Mouse (Mus musculus): ENCODE measurements around the gene Homer3. TPM values are rescaled to one million over a fixed set of nuclear protein-coding genes. Genes with fewer than 3 reads are reported as not detected.
A peak's percentile ranks its signal among the peaks of the same experiment; 100 is the strongest.

The Homer3 gene
- polyA plus RNA-seq, 1 experiment: 9.8 TPM

DNA sequence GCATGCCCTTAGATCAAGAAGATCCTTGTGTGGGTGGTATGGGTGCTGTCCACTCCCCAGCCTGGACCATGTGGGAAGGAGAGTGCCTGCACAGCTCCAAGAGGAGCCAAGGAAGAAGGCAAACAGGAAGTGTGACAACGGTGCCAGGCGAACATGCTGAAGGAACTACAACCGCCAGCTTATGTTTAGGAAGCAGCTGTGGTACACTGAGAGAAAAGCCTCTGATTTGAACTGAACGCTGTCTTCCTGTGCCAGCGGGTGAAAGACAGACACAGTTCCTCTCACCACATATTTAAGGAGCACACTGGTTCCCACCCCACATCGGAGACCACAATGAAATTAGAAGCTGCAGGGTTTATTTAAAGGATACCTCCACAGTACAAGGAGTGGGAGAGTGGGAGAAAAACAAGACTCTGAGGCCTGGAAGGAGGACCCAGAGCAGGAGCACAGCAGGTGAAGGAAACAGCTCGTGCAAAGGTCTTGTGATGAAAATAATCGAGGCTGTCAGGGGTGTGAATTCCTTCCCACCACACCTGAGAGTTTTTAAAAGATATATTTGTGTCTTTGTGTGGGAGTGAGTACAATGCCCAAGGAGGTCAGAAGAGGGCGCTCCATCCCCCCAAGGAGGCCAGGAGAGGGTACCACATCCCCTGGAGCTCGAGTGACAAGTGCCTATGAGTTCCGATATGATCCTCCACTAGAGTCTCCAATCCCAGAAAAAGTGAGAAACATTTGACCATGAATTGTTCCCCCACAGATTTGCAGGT is 13.6 kb upstream of the Homer3 start:
- no peak for TF ChIP-seq POLR2A (IDR thresholded peaks at IDR 0.05; ENCODE audit: control insufficient read depth, low read depth, low read length)
- TF ChIP-seq CTCF (IDR thresholded peaks at IDR 0.05; ENCODE audit: control insufficient read depth, insufficient read depth, insufficient replicate concordance, low read depth, low read length): peak; percentile 22; the same call in 1 of the 2 replicates
- H3K27me3 ChIP-seq (ENCODE audit: control insufficient read depth, insufficient read depth, low read length): no peaks in the 10 kb centered on the region
- peaks cover 2% of the 10 kb centered on the region; the same call in 1 of the 2 replicates for H3K36me3 ChIP-seq (ENCODE audit: control insufficient read depth, insufficient read depth, low read length)
- H3K4me3 ChIP-seq (ENCODE audit: control insufficient read depth, low read depth, low read length): no peak overlapping the region
- H3K27ac ChIP-seq (ENCODE audit: control insufficient read depth, insufficient read depth, low read depth, low read length): no peak overlapping the region
- peaks cover 7% of the 10 kb centered on the region for H3K4me1 ChIP-seq (ENCODE audit: control insufficient read depth, insufficient read depth, low read length)

DNA sequence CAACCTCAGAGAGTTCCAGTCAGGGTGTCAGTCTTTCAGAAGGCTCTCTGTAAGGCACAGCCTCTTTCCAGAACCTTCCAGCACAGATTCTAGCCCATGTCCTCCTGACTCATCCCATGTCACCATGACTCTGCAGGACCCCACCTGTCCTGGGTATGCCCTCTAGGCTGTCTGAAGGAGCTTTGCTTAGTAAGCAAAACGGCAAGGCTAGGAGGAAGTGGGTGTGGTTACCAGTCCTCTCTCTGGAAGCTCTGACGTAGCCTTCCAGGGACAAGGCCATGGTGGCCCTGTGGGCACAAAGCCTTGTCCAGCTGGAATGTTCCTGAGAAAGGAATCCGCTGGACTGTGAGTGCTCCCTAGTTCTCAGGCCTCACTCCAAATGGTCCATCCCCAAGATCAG is 9.7 kb upstream of the Homer3 start:
- Histone ChIP-seq H3K27ac (ENCODE audit: control insufficient read depth, insufficient read depth, low read depth, low read length) (no peak overlapping the region), H3K4me1 (ENCODE audit: control insufficient read depth, insufficient read depth, low read length) (peaks cover 7% of the 10 kb centered on the region), H3K36me3 (ENCODE audit: control insufficient read depth, insufficient read depth, low read length) (no peaks in the 10 kb centered on the region), H3K4me3 (ENCODE audit: control insufficient read depth, low read depth, low read length) (peak overlapping the region; percentile 61), H3K27me3 (ENCODE audit: control insufficient read depth, insufficient read depth, low read length) (no peaks in the 10 kb centered on the region)
- TF ChIP-seq CTCF (IDR thresholded peaks at IDR 0.05; ENCODE audit: control insufficient read depth, insufficient read depth, insufficient replicate concordance, low read depth, low read length): no peak
- no peak for TF ChIP-seq POLR2A (IDR thresholded peaks at IDR 0.05; ENCODE audit: control insufficient read depth, low read depth, low read length)

DNA sequence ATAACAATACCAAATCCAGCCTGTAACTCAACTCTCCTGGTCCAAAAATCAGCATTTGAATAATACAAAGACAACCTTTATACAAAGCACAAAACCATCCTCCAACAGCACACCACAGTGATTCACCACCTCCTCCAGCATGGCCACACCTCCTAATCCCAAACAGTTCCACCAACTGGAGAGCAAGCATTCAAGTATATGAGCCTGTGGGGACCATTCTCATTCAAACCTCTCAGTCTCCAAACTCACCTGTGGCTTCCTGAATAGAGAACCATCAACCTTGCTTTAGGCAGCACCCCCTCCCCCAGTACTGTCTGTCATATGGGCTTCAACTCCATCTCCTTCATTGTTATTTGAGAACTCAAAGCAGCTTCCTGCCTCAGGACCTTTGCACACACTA is 8.3 kb upstream of the Homer3 start:
- Histone ChIP-seq H3K27ac (ENCODE audit: control insufficient read depth, insufficient read depth, low read depth, low read length) (no peak overlapping the region), H3K4me1 (ENCODE audit: control insufficient read depth, insufficient read depth, low read length) (peaks cover 10% of the 10 kb centered on the region), H3K27me3 (ENCODE audit: control insufficient read depth, insufficient read depth, low read length) (no peaks in the 10 kb centered on the region), H3K36me3 (ENCODE audit: control insufficient read depth, insufficient read depth, low read length) (no peaks in the 10 kb centered on the region), H3K4me3 (ENCODE audit: control insufficient read depth, low read depth, low read length) (no peak overlapping the region)
- TF ChIP-seq CTCF (IDR thresholded peaks at IDR 0.05; ENCODE audit: control insufficient read depth, insufficient read depth, insufficient replicate concordance, low read depth, low read length): no peak
- no peak for TF ChIP-seq POLR2A (IDR thresholded peaks at IDR 0.05; ENCODE audit: control insufficient read depth, low read depth, low read length)

DNA sequence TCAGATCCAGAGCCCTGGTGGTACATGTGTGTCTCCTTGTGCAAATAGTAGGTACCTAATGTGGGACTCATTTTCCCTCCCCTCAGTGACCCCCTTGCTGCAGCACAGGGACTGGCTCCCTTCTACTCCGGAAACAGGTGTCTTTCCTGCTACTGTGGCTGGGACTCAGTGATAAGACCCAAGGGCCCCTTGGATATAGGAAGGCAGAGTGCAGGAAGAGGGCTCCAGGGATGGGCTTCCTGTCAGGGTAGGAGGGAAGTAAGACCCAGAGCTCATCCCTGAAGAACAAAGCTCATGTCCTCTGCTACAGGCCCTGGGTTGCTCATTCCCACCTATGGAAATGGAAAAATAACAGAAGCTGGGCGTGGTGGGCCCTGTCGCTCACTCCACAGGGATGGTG is 6.2 kb upstream of the Homer3 start:
- TF ChIP-seq CTCF (IDR thresholded peaks at IDR 0.05; ENCODE audit: control insufficient read depth, insufficient read depth, insufficient replicate concordance, low read depth, low read length) (no peak), POLR2A (IDR thresholded peaks at IDR 0.05; ENCODE audit: control insufficient read depth, low read depth, low read length) (no peak)
- Histone ChIP-seq H3K4me1 (ENCODE audit: control insufficient read depth, insufficient read depth, low read length) (peaks cover 8% of the 10 kb centered on the region), H3K27ac (ENCODE audit: control insufficient read depth, insufficient read depth, low read depth, low read length) (no peak overlapping the region), H3K4me3 (ENCODE audit: control insufficient read depth, low read depth, low read length) (no peak overlapping the region), H3K27me3 (ENCODE audit: control insufficient read depth, insufficient read depth, low read length) (no peaks in the 10 kb centered on the region), H3K36me3 (ENCODE audit: control insufficient read depth, insufficient read depth, low read length) (no peaks in the 10 kb centered on the region)

DNA sequence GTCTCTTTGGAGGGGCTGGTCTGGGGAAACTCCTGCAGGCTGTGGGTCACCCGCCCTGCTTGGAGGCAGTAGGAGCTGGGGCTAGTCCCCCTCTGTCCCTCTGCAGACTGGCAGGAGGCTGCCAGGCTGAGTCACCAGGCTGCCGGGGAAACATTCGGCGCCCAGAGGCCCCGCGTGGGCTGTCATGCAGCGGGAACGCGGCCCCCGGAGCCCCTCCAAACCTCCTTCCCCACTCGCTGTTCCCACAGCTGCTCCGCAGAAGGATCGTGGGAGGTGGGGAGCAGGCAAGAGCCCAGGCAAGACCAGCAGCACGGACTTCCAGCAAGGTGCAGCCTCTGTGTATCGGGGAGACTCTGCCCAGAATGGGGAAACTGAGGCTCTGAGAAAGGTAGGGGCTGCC is 4.5 kb upstream of the Homer3 start:
- TF ChIP-seq POLR2A (IDR thresholded peaks at IDR 0.05; ENCODE audit: control insufficient read depth, low read depth, low read length) (no peak), CTCF (IDR thresholded peaks at IDR 0.05; ENCODE audit: control insufficient read depth, insufficient read depth, insufficient replicate concordance, low read depth, low read length) (no peak)
- Histone ChIP-seq H3K4me3 (ENCODE audit: control insufficient read depth, low read depth, low read length) (no peak overlapping the region), H3K36me3 (ENCODE audit: control insufficient read depth, insufficient read depth, low read length) (no peaks in the 10 kb centered on the region), H3K27ac (ENCODE audit: control insufficient read depth, insufficient read depth, low read depth, low read length) (no peak overlapping the region), H3K4me1 (ENCODE audit: control insufficient read depth, insufficient read depth, low read length) (peaks cover 15% of the 10 kb centered on the region), H3K27me3 (ENCODE audit: control insufficient read depth, insufficient read depth, low read length) (no peaks in the 10 kb centered on the region)

DNA sequence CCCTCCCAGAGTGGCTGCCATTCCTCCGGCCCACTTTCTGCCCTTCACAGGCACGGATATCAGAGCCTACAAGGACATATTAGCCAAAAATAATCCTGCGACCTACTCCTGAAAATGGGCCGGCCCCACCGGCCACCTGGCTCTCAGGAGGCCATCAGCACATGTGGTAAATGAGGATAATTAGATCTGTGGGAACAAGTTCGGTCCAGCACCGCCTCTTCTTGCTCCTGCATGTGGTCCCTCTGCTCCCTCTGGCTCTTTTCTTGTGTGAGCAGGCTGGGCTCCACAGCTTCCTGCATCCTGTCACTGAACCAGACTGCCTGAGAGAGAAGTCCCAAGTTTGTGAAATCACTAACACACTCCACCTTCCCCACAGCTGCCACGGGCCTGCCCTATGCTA is 3.4 kb upstream of the Homer3 start:
- H3K36me3 ChIP-seq (ENCODE audit: control insufficient read depth, insufficient read depth, low read length): no peaks in the 10 kb centered on the region
- TF ChIP-seq POLR2A (IDR thresholded peaks at IDR 0.05; ENCODE audit: control insufficient read depth, low read depth, low read length): no peak
- no peak for TF ChIP-seq CTCF (IDR thresholded peaks at IDR 0.05; ENCODE audit: control insufficient read depth, insufficient read depth, insufficient replicate concordance, low read depth, low read length)
- no peaks in the 10 kb centered on the region for H3K27me3 ChIP-seq (ENCODE audit: control insufficient read depth, insufficient read depth, low read length)
- no peak overlapping the region for H3K27ac ChIP-seq (ENCODE audit: control insufficient read depth, insufficient read depth, low read depth, low read length)
- peaks cover 17% of the 10 kb centered on the region for H3K4me1 ChIP-seq (ENCODE audit: control insufficient read depth, insufficient read depth, low read length)
- no peak overlapping the region for H3K4me3 ChIP-seq (ENCODE audit: control insufficient read depth, low read depth, low read length)

DNA sequence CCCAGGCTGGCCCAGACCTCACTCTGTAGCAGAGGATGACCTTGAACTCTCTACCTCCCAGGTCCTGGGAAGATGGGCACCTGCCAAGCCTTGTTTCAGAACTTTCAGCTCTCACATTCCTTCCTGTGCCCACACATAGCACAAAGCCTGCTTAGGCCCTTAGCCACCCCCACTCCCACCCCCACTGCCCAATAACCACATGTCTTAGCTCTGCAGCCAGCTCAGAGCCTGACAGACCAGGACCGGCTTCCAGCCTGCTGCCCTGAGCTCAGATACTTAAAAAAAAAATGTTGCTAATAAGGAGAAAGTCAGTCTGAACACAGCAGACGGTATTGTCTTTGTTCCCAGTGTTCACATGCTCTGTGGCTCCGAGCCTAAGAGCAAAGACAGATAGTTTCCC is 1.6 kb upstream of the Homer3 start:
- peak overlapping the region; percentile 69 for H3K27ac ChIP-seq (ENCODE audit: control insufficient read depth, insufficient read depth, low read depth, low read length)
- TF ChIP-seq POLR2A (IDR thresholded peaks at IDR 0.05; ENCODE audit: control insufficient read depth, low read depth, low read length) (no peak), CTCF (IDR thresholded peaks at IDR 0.05; ENCODE audit: control insufficient read depth, insufficient read depth, insufficient replicate concordance, low read depth, low read length) (no peak)
- no peak overlapping the region for H3K4me3 ChIP-seq (ENCODE audit: control insufficient read depth, low read depth, low read length)
- H3K4me1 ChIP-seq (ENCODE audit: control insufficient read depth, insufficient read depth, low read length): peaks cover 17% of the 10 kb centered on the region
- no peaks in the 10 kb centered on the region for H3K36me3 ChIP-seq (ENCODE audit: control insufficient read depth, insufficient read depth, low read length)
- no peaks in the 10 kb centered on the region for H3K27me3 ChIP-seq (ENCODE audit: control insufficient read depth, insufficient read depth, low read length)
